Mouse (Mus musculus): ENCODE results near the gene 5730596B20Rik. TPM values are rescaled to one million over a fixed set of nuclear protein-coding genes. Genes with fewer than 3 reads are reported as not detected.
A peak's percentile ranks its signal among the peaks of the same experiment; 100 is the strongest.

Gene 5730596B20Rik
- total RNA-seq, 2 experiments from 2014 or later: not detected

GRCm38 (mm10) chr6:52200073-52200750, 22.9 kb downstream of the 5730596B20Rik start:
- DNase-seq: no peak

- no peak for DNase-seq
These were observed 23.5 kb downstream of the 5730596B20Rik start for GRCm38 (mm10) chr6:52200751-52201250.

- DNase-seq: no peak
These were observed 24.0 kb downstream of the 5730596B20Rik start for GRCm38 (mm10) chr6:52201269-52201668.

- no peak for DNase-seq
These were observed 25.2 kb downstream of the 5730596B20Rik start for GRCm38 (mm10) chr6:52202362-52203120.

GRCm38 (mm10) chr6:52203121-52203370, 25.7 kb downstream of the 5730596B20Rik start:
- peak in 1 of 2 experiments; percentile 22 for DNase-seq

GRCm38 (mm10) chr6:52203371-52204049, 26.2 kb downstream of the 5730596B20Rik start:
- DNase-seq: peak in 1 of 2 experiments; percentile 50

- DNase-seq: peak; percentile 68 to 74
These were observed 26.9 kb downstream of the 5730596B20Rik start, which contains the start of gene Hoxa5 for GRCm38 (mm10) chr6:52204050-52204752. TSS of gene Hoxa5 (minus strand) at chr6:52204587.

- no peak for DNase-seq
These were observed 27.9 kb downstream of the 5730596B20Rik start for GRCm38 (mm10) chr6:52205221-52205620.

GRCm38 (mm10) chr6:52205638-52206621, 28.6 kb downstream of the 5730596B20Rik start:
- DNase-seq: no peak

- no peak for DNase-seq
These were observed 29.8 kb downstream of the 5730596B20Rik start for GRCm38 (mm10) chr6:52206882-52207683.

GRCm38 (mm10) chr6:52207684-52207976, 30.3 kb downstream of the 5730596B20Rik start:
- no peak for DNase-seq

GRCm38 (mm10) chr6:52208072-52208867, 31.0 kb downstream of the 5730596B20Rik start, which contains the start of gene Hoxa6:
TSS of gene Hoxa6 (minus strand) at chr6:52208722.
- no peak for DNase-seq

- DNase-seq: no peak
These were observed 31.8 kb downstream of the 5730596B20Rik start for GRCm38 (mm10) chr6:52208868-52209684.

- no peak for DNase-seq
These were observed 32.4 kb downstream of the 5730596B20Rik start for GRCm38 (mm10) chr6:52209685-52210046.

GRCm38 (mm10) chr6:52211170-52211935, 34.1 kb downstream of the 5730596B20Rik start:
- DNase-seq: peak; percentile 70 to 80

- DNase-seq: no peak
These were observed 34.7 kb downstream of the 5730596B20Rik start for GRCm38 (mm10) chr6:52211961-52212360.

- DNase-seq: peak in 1 of 2 experiments; percentile 57
These were observed 35.3 kb downstream of the 5730596B20Rik start for GRCm38 (mm10) chr6:52212556-52213118.

Measured in heart, adult 18-20 months (tissue).